Mouse (Mus musculus) midbrain, embryonic 15.5 days (tissue): ENCODE measurements around the gene Prr13. TPM values are rescaled to one million over a fixed set of nuclear protein-coding genes. Genes with fewer than 3 reads are reported as not detected.

Source experiments
- ATAC-seq: fragments of 200-750 bp; cut with Nextera tagmentation; replicated peaks from 2 replicates; pipeline ENCODE4 v1.8.0; 2017; ENCODE audit warnings: moderate TSS enrichment
- H3K27ac ChIP-seq: fragments of 300-500 bp; sonication (generic); 2 replicates; pipeline ENCODE4 v1.5.1; 2015; ENCODE audit warnings: mild to moderate bottlenecking, inconsistent platforms
- H3K27me3 ChIP-seq: fragments of 300-500 bp; sonication (generic); replicated peaks from 2 replicates; pipeline ENCODE4 v1.6.1; 2015; ENCODE audit warnings: inconsistent platforms
- H3K36me3 ChIP-seq: fragments of 300-500 bp; sonication (generic); replicated peaks from 2 replicates; pipeline ENCODE4 v1.6.1; 2015; ENCODE audit warnings: inconsistent platforms
- H3K4me1 ChIP-seq: fragments of 300-500 bp; sonication (generic); 2 replicates; pipeline ENCODE4 v1.6.1; 2015; ENCODE audit warnings: inconsistent platforms
- H3K4me2 ChIP-seq: fragments of 300-500 bp; sonication (generic); 2 replicates; pipeline ENCODE4 v1.6.1; 2015; ENCODE audit warnings: inconsistent platforms, mild to moderate bottlenecking, moderate library complexity
- H3K4me3 ChIP-seq: fragments of 300-500 bp; sonication (generic); 2 replicates; pipeline ENCODE4 v1.5.1; 2015; ENCODE audit warnings: mild to moderate bottlenecking, inconsistent platforms
- H3K9ac ChIP-seq: fragments of 300-500 bp; sonication (generic); 2 replicates; pipeline ENCODE4 v1.6.1; 2015; ENCODE audit warnings: mild to moderate bottlenecking, inconsistent platforms
- H3K9me3 ChIP-seq: fragments of 300-500 bp; sonication (generic); 2 replicates; pipeline ENCODE4 v1.6.1; 2016; ENCODE audit warnings: inconsistent platforms
- WGBS: fragments of 180-500 bp; shearing (Covaris S2); methylation state at CpG from one replicate; pipeline ENCODE4 v1.1.7; 2015; ENCODE audit warnings: mixed read lengths; 5-methylcytosine and 5-hydroxymethylcytosine counted together
- polyA plus RNA-seq: library from polyadenylated mRNA; unstranded; fragments of >200 nt; fragmentation: Nextera tagmentation; extraction: Ambion mirVana; gene quantifications from 2 replicates; pipeline ENCODE4 v1.2.1, GENCODE M21; 2015

Prr13 gene
- polyA plus RNA-seq, 1 experiment from 2014 or later = 107 TPM

DNA sequence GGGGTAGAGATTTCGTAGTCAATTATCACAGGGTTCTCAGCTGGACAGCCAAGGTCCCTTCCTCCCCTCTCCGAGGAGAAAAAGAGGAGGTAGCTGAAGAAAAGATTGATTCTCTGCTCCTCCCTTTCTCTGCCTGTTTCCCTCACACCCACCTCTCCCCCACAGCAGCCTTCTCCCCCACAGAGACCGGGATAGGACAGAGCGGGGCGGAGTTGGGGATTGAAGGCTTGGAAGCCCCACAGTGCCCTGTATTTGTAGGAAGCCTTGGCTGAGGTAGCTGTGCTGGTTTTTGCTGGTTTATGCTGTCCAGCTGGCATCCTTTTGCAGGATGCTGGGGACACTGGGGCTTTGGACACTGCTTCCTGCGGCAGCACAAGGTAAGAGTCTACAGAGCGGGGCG lies 13.7 kb upstream of the Prr13 start, which contains the start of gene Amhr2:
TSS of gene Amhr2 (plus strand) at position 222 of the 400 bp plus-strand sequence.
- H3K9me3 ChIP-seq = no peaks in the 10 kb centered on the region
- H3K27ac ChIP-seq = no peak within 1 kb of the TSS
- 72% methylated on average over 8 of the region's 8 CpGs for WGBS
- no peak within 1 kb of the TSS for H3K4me2 ChIP-seq
- no peaks in the 10 kb centered on the region for H3K4me1 ChIP-seq
- no peaks in the 10 kb centered on the region for H3K27me3 ChIP-seq
- no peaks in the 10 kb centered on the region for H3K36me3 ChIP-seq
- no peak within 1 kb of the TSS for H3K4me3 ChIP-seq
- ATAC-seq = no peak
- H3K9ac ChIP-seq = no peak within 1 kb of the TSS

DNA sequence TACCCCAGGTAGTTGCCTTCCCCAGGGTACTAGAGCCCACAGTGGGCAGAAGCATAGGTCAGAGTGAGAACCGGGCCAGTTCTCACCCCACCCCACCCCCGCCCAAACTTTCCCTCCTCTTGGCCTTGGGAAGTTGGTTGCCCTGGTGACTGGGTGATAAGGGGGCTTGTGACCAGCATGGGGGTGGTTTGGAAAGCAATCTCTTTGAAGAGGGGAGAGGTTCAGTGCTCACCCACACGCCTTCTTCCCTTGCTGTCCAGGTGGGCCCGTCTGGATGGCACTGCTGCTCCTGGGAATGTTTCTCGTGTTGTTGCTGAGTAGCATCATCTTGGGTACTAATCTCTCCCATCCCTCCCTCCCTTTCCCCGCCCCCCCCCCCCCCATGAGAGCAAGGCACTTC lies 12.4 kb upstream of the Prr13 start:
- ATAC-seq = no peak
- Histone ChIP-seq H3K9me3 (no peaks in the 10 kb centered on the region), H3K9ac (no peak overlapping the region), H3K27me3 (no peaks in the 10 kb centered on the region), H3K4me3 (no peak overlapping the region), H3K4me1 (no peaks in the 10 kb centered on the region), H3K27ac (no peak overlapping the region), H3K36me3 (no peaks in the 10 kb centered on the region), H3K4me2 (no peak overlapping the region)
- 59% methylated on average over 5 of the region's 6 CpGs for WGBS

DNA sequence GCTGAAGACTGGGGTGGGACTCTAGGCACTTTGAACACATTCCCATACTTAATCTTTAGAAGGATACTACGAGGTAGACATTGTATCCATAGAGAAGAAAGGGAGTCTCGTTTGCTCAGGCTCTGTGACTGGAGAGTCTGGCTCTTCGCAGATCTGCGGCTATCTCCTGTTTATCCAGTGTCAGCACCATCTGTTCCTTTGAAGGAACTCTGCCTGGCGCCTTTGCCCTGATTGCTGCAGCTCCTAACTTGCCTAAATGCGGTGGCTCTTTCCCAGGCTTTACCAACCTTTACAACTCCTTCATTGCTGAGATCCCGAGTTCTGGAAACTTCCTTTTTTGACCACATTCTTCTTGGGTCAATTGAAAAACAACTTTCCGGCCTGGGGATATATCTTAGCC lies 9.5 kb upstream of the Prr13 start:
- Histone ChIP-seq H3K27ac (no peak overlapping the region), H3K36me3 (no peaks in the 10 kb centered on the region), H3K4me2 (no peak overlapping the region), H3K4me3 (no peak overlapping the region), H3K4me1 (no peaks in the 10 kb centered on the region), H3K27me3 (no peaks in the 10 kb centered on the region), H3K9ac (no peak overlapping the region), H3K9me3 (no peaks in the 10 kb centered on the region)
- WGBS = 77% methylated on average over 8 of the region's 8 CpGs
- no peak for ATAC-seq

DNA sequence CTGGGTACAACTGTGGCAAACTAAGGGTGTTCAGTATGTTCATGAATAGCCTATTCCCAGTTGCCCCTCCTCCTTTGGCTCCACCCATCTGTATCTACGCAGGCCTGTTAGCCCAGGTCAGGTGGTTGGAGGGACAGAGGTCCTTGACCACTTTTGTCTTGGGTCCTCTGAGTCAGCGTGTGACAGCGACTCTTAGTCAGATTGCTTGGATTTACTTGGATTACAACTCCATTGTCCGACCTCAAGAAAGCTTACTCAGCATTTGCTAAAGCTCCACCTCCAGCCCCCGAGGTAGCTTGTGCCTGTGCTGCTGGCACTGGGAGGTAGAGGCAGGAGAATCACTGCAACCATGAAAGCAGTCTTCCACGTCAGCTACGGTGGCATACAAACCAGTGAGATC lies 7.9 kb upstream of the Prr13 start:
- ATAC-seq = no peak
- H3K9ac ChIP-seq = no peak overlapping the region
- no peaks in the 10 kb centered on the region for H3K4me1 ChIP-seq
- no peak overlapping the region for H3K4me3 ChIP-seq
- no peaks in the 10 kb centered on the region for H3K9me3 ChIP-seq
- H3K36me3 ChIP-seq = no peaks in the 10 kb centered on the region
- 25% methylated on average over 7 of the region's 7 CpGs for WGBS
- no peaks in the 10 kb centered on the region for H3K27me3 ChIP-seq
- H3K4me2 ChIP-seq = no peak overlapping the region
- no peak overlapping the region for H3K27ac ChIP-seq

DNA sequence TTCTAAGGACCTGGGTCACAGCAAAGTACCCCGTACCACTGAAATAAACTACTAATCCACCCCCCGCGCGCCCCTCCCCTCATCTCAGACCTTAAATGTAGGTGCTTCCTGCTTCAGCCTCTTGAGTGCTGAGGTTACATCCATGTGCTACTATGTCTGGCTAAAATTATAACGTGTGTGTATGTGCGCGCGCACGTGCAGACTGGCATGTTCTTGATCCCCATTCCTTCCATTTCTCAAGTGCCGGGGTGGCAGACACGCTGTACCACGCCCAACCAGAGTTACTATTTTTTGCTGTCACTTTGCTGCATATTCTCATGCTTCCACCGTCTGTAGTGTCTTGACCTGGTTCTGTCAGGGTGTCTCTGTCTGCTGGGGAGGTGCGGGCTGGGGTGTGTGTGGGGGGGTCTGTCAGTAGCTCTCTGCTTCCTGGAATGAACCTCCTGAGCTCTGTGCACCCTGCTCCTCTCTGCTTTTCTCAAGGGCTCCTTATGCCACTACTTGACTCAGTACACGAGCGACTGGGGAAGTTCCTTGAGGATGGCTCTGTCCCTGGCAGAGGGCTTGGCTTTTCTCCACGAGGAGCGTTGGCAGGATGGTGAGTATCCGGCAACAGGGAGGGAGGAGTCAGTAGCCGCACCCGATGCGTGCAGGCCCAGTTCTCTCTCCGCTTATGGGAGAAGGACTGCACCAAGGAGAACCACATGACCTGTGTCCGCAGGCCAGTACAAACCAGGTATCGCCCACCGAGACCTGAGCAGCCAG lies 7.0 kb upstream of the Prr13 start:
- WGBS = 84% methylated on average over 26 of the region's 26 CpGs
- ATAC-seq = no peak

DNA sequence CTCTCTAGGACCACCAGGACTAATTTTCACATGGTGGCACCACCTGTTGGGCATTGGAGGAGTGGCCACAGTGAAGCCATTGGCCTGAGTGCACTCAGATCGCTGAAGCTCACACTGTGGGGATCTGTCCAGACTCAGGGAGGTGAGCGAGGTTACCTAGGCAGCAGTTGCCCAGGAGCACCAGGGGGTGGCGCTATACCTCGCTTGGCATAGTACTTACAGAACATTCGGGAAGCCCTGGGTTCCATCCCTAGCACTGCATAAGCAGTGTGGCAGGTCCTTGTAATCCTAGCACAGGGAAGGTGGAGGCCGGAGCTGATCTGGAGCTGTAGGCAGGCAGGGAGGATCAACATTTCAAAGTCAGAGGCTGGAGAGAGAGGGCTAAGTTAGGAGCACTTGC lies 2.8 kb upstream of the Prr13 start:
- no peaks in the 10 kb centered on the region for H3K27me3 ChIP-seq
- no peak overlapping the region for H3K4me3 ChIP-seq
- H3K27ac ChIP-seq = no peak overlapping the region
- H3K36me3 ChIP-seq = no peaks in the 10 kb centered on the region
- H3K9ac ChIP-seq = no peak overlapping the region
- WGBS = 40% methylated on average over 6 of the region's 6 CpGs
- H3K4me2 ChIP-seq = no peak overlapping the region
- H3K9me3 ChIP-seq = no peaks in the 10 kb centered on the region
- ATAC-seq = no peak
- H3K4me1 ChIP-seq = peaks cover 21% of the 10 kb centered on the region

More for the DNA sequence above, 7.0 kb upstream of the Prr13 start:
- Histone ChIP-seq H3K27ac (no peak overlapping the region), H3K4me2 (no peak overlapping the region), H3K4me1 (no peaks in the 10 kb centered on the region), H3K36me3 (no peaks in the 10 kb centered on the region), H3K4me3 (no peak overlapping the region), H3K27me3 (no peaks in the 10 kb centered on the region), H3K9me3 (no peaks in the 10 kb centered on the region), H3K9ac (no peak overlapping the region)

DNA sequence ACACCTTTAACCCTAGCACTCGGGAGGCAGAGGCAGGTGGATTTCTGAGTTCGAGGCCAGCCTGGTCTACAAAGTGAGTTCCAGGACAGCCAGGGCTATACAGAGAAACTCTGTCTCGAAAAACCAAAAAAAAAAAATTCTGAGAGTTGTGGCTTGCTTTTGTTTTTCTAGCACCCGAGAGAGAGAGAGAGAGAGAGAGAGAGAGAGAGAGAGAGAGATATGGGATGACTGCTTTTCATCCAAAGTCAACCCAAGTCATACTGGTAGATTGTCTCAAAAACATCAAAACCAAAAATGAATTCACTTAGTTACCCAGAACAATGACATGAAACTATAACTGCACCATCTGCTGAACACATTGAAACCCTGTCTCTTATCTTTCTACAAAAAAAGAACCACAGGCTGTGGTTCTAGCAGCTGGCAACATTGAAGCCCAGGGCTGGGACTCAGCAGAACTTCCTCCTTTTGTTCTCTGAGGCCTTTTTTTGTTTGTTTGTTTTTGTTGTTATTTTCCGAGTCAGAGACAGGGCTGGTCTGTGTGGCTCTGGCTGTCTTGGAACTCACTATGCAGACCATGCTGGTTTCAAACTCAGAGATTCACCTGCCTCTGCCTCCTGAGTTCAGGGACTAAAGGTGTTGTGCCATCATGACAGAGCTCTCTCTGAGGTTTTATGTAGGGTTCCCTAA lies 635 bp upstream of the Prr13 start:
- H3K9me3 ChIP-seq = no peaks in the 10 kb centered on the region
- WGBS = 81% methylated on average over 5 of the region's 5 CpGs
- H3K4me1 ChIP-seq = peaks cover 21% of the 10 kb centered on the region
- 0 out of 2 replicates have a peak, but pooled peaks have one; percentile 37 for ATAC-seq
- H3K27ac ChIP-seq = peak overlapping the region; percentile 66
- peaks cover 6% of the 10 kb centered on the region; the same call in 1 of the 2 replicates for H3K36me3 ChIP-seq
- peak overlapping the region; percentile 55 for H3K9ac ChIP-seq
- peak overlapping the region; percentile 54 for H3K4me3 ChIP-seq
- peak overlapping the region; percentile 60 for H3K4me2 ChIP-seq
- no peaks in the 10 kb centered on the region for H3K27me3 ChIP-seq

DNA sequence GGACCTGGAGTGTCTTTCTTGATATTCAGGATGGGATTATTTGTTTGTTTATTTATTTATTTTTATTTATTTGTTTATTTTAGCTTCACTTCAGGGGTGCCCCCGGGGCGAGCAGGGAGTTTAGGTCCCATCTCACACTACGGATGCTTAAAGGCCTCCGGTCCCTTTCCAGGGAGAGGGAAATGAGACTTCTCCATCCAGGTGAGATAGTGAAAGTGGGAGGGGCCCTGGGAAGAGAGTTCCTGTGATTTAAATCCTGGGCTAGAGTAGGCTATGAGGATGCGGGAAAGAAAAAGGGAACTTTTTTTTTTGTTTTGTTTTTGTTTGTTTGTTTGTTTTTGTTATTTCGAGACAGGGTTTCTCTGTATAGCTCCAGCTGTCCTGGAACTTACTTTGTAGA lies 553 bp downstream of the Prr13 start:
- H3K4me1 ChIP-seq = peaks cover 21% of the 10 kb centered on the region
- H3K27ac ChIP-seq = peak overlapping the region; percentile 66
- no peaks in the 10 kb centered on the region for H3K9me3 ChIP-seq
- H3K4me2 ChIP-seq = peak overlapping the region; percentile 60
- 40% methylated on average over 6 of the region's 6 CpGs for WGBS
- no peak for ATAC-seq
- H3K4me3 ChIP-seq = peak overlapping the region; percentile 54
- peaks cover 7% of the 10 kb centered on the region; the same call in 1 of the 2 replicates for H3K36me3 ChIP-seq
- no peaks in the 10 kb centered on the region for H3K27me3 ChIP-seq
- H3K9ac ChIP-seq = peak overlapping the region; percentile 55

DNA sequence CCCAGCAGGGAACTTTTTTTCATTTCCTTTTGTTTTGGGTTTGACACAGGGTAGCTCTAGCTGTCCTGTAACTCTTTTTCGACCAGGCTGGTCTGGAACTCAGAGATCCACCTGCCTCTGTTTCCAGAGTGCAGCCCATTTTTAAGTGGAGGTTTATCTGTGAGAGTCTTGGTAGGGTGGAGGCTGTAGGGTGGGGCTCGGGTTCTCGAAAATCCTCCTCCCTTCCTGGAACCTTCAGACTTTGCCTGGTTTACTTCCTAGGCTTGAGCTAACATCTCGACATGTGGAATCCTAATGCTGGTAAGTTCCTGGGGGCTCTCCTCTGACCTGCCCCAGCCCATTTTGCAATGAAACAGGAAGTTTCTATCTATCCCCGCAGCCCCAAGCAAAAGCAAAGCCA lies 1.0 kb downstream of the Prr13 start:
- Histone ChIP-seq H3K27ac (no peak overlapping the region), H3K27me3 (no peaks in the 10 kb centered on the region), H3K36me3 (peaks cover 7% of the 10 kb centered on the region; the same call in 1 of the 2 replicates), H3K4me3 (peak overlapping the region; percentile 54), H3K4me2 (peak overlapping the region; percentile 60), H3K9me3 (no peaks in the 10 kb centered on the region), H3K4me1 (peaks cover 21% of the 10 kb centered on the region), H3K9ac (no peak overlapping the region)
- WGBS = 76% methylated on average over 5 of the region's 5 CpGs
- no peak for ATAC-seq

DNA sequence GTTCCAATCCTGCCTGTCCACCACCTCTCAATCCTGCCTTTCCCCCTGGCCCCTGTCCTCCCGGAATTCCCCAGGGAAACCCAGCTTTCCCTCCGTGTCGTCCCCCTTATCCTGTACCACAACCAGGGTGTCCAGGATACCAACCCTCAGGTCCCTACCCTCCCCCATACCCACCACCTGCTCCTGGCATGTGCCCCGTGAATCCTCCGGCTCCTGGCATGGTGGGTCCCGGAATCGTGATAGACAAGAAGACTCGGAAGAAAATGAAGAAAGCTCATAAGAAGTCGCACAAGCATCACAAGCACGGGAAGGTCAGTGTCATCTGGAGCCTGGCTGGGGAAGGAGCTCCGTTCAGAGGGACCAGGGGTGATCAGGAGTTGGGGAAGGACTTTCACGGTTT lies 1.6 kb downstream of the Prr13 start:
- ATAC-seq = no peak
- 82% methylated on average over 12 of the region's 12 CpGs for WGBS
- H3K36me3 ChIP-seq = peaks cover 7% of the 10 kb centered on the region; the same call in 1 of the 2 replicates
- H3K9ac ChIP-seq = no peak overlapping the region
- no peak overlapping the region for H3K27ac ChIP-seq
- no peak overlapping the region for H3K4me2 ChIP-seq
- H3K4me1 ChIP-seq = peaks cover 21% of the 10 kb centered on the region
- no peaks in the 10 kb centered on the region for H3K27me3 ChIP-seq
- H3K4me3 ChIP-seq = no peak overlapping the region
- no peaks in the 10 kb centered on the region for H3K9me3 ChIP-seq

DNA sequence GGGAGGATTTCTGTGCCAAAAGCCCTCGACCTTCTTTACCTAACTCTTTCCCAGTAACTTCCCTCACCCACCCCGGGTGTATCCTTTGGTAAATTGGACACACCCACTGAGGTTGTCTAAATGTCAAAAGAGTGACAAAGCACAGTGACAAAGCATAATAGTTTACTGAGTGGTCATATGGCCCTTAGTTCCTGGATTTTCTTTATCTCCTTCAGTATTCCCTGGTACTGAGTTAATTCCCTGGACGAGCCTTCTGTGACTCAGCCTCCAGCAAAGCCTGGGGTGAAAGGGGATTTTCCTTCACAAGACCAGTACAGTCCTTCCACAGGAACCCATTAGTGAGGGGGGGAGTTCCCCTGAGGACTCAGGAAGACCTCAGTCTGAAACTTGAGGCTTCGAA lies 2.1 kb downstream of the Prr13 start:
- 71% methylated on average over 4 of the region's 4 CpGs for WGBS
- no peak overlapping the region for H3K4me3 ChIP-seq
- H3K27ac ChIP-seq = no peak overlapping the region
- peaks cover 21% of the 10 kb centered on the region for H3K4me1 ChIP-seq
- H3K4me2 ChIP-seq = no peak overlapping the region
- peaks cover 7% of the 10 kb centered on the region; the same call in 1 of the 2 replicates for H3K36me3 ChIP-seq
- ATAC-seq = no peak
- H3K9ac ChIP-seq = no peak overlapping the region
- no peaks in the 10 kb centered on the region for H3K27me3 ChIP-seq
- no peaks in the 10 kb centered on the region for H3K9me3 ChIP-seq

DNA sequence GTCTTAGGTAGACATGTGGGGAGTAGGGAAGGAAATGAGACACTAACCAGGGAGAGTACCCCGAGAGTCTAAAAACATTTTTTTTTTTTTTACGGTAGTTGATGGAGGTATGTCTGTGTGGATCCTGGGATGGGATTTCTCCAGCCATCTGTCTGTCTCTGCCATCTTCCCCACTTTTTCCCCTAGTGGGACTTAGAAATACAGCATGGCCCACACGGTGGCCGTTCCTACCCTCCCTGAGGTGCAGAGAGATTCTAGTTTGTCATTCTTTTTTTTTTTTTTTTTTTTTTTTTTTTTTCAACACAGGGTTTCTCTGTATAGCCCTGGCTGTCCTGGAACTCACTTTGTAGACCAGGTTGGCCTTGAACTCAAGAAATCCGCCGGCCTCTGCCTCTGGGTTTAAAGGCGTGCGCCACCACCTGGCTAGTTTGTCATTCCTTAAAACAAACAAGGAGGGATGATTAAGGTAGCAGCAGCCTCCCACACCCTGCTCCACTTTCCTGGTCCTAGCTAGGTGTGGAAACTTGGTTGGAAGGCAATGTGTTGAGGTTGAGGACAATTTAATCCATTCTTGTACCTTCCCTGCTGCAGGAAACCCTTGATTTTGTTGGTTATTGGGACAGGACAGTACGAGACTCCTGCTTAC lies 2.7 kb downstream of the Prr13 start:
- Histone ChIP-seq H3K36me3 (peaks cover 7% of the 10 kb centered on the region; the same call in 1 of the 2 replicates), H3K4me3 (no peak overlapping the region), H3K4me2 (no peak overlapping the region), H3K9ac (no peak overlapping the region), H3K27me3 (no peaks in the 10 kb centered on the region), H3K4me1 (peaks cover 21% of the 10 kb centered on the region), H3K9me3 (no peaks in the 10 kb centered on the region), H3K27ac (no peak overlapping the region)
- 84% methylated on average over 9 of the region's 9 CpGs for WGBS
- no peak for ATAC-seq
